Mouse (Mus musculus) CH12.LX (cell line): ENCODE data around the gene Il31ra.

Source experiments
- CTCF ChIP-seq, 2 experiments: IDR thresholded peaks in 1 of 2; conservative IDR thresholded peaks in 1 of 2; 2 replicates each; pipeline ENCODE4 v1.5.1; 2011 to 2012; ENCODE audit warnings: low read depth in 2 of 2, low read length in 2 of 2, improper control_type of control experiment in 1 of 2, inconsistent platforms in 1 of 2, mild to moderate bottlenecking in 1 of 2, moderate library complexity in 1 of 2
- E2F4 ChIP-seq: IDR thresholded peaks from 2 replicates; pipeline ENCODE4 v1.6.1; 2011; ENCODE audit warnings: low read depth, low read length, improper control_type of control experiment; ENCODE audit not compliant: insufficient replicate concordance
- JUND ChIP-seq: conservative IDR thresholded peaks from 2 replicates; pipeline ENCODE4 v1.6.1; 2011; ENCODE audit warnings: low read depth, low read length, improper control_type of control experiment
- MEF2A ChIP-seq: IDR thresholded peaks from 2 replicates; pipeline ENCODE4 v1.6.1; 2014; ENCODE audit warnings: low read depth, mild to moderate bottlenecking, inconsistent platforms, low read length, improper control_type of control experiment, borderline replicate concordance
- POLR2A ChIP-seq: IDR thresholded peaks from 2 replicates; pipeline ENCODE4 v1.6.1; 2011; ENCODE audit warnings: low read depth, mild to moderate bottlenecking, improper control_type of control experiment, low read length
- POLR2AphosphoS2 ChIP-seq: IDR thresholded peaks from 2 replicates; pipeline ENCODE4 v1.6.1; 2011; ENCODE audit warnings: low read depth, low read length, improper control_type of control experiment
- SMC3 ChIP-seq: IDR thresholded peaks from 2 replicates; pipeline ENCODE4 v1.6.1; 2011; ENCODE audit warnings: low read depth, low read length, improper control_type of control experiment
- USF1 ChIP-seq: IDR thresholded peaks from 2 replicates; pipeline ENCODE4 v1.6.1; 2014; ENCODE audit warnings: low read depth, mild to moderate bottlenecking, inconsistent platforms, low read length, improper control_type of control experiment

GRCm38 (mm10) chr13:112503846-112504245 is 90.3 kb downstream of the Il31ra start:
- no peak for TF ChIP-seq CTCF (conservative IDR thresholded peaks at IDR 0.05 in 1 of 2, IDR thresholded peaks at IDR 0.05 in 1 of 2; ENCODE audit: low read depth in 2 of 2, low read length in 2 of 2)
- TF ChIP-seq SMC3 = no peak
- TF ChIP-seq JUND = no peak
- no peak for TF ChIP-seq POLR2AphosphoS2
- TF ChIP-seq POLR2A = no peak
- TF ChIP-seq MEF2A = no peak
- no peak for TF ChIP-seq USF1
- no peak for TF ChIP-seq E2F4
